Mouse (Mus musculus) kidney, embryonic 15.5 days (tissue): ENCODE measurements around the gene Msmp. TPM values are rescaled to one million over a fixed set of nuclear protein-coding genes. Genes with fewer than 3 reads are reported as not detected.

Source experiments
- ATAC-seq: fragments of 200-750 bp; cut with Nextera tagmentation; replicated peaks from 2 replicates; pipeline ENCODE4 v1.8.0; 2017; ENCODE audit warnings: moderate TSS enrichment; ENCODE audit not compliant: low FRiP score
- H3K27ac ChIP-seq: fragments of 300-500 bp; sonication (generic); 2 replicates; pipeline ENCODE4 v1.5.1; 2015; ENCODE audit warnings: mild to moderate bottlenecking, inconsistent platforms
- H3K27me3 ChIP-seq: fragments of 300-500 bp; sonication (generic); 2 replicates; pipeline ENCODE4 v1.6.1; 2015; ENCODE audit warnings: inconsistent platforms
- H3K36me3 ChIP-seq: fragments of 300-500 bp; sonication (generic); 2 replicates; pipeline ENCODE4 v1.6.1; 2015; ENCODE audit warnings: inconsistent platforms
- H3K4me1 ChIP-seq: fragments of 300-500 bp; sonication (generic); 2 replicates; pipeline ENCODE4 v1.6.1; 2015; ENCODE audit warnings: inconsistent platforms
- H3K4me2 ChIP-seq: fragments of 300-500 bp; sonication (generic); 2 replicates; pipeline ENCODE4 v1.6.1; 2015; ENCODE audit warnings: moderate library complexity, mild to moderate bottlenecking, inconsistent platforms
- H3K4me3 ChIP-seq: fragments of 300-500 bp; sonication (generic); replicated peaks from 2 replicates; pipeline ENCODE4 v1.5.1; 2015; ENCODE audit warnings: mild to moderate bottlenecking, inconsistent platforms
- H3K9ac ChIP-seq: fragments of 300-500 bp; sonication (generic); 2 replicates; pipeline ENCODE4 v1.6.1; 2015; ENCODE audit warnings: mild to moderate bottlenecking, inconsistent platforms
- H3K9me3 ChIP-seq: fragments of 300-500 bp; sonication (generic); replicated peaks from 2 replicates; pipeline ENCODE4 v1.6.1; 2016; ENCODE audit warnings: inconsistent platforms
- WGBS: fragments of 180-500 bp; shearing (Covaris S2); methylation state at CpG from one replicate; pipeline ENCODE4 v1.1.7; 2015; ENCODE audit warnings: mixed read lengths; 5-methylcytosine and 5-hydroxymethylcytosine counted together
- polyA plus RNA-seq: library from polyadenylated mRNA; unstranded; fragments of >200 nt; fragmentation: Nextera tagmentation; extraction: Ambion mirVana; gene quantifications from 2 replicates; pipeline ENCODE4 v1.2.1, GENCODE M21; 2015

Gene Msmp
- polyA plus RNA-seq, 1 experiment from 2014 or later: 1.3 TPM

DNA sequence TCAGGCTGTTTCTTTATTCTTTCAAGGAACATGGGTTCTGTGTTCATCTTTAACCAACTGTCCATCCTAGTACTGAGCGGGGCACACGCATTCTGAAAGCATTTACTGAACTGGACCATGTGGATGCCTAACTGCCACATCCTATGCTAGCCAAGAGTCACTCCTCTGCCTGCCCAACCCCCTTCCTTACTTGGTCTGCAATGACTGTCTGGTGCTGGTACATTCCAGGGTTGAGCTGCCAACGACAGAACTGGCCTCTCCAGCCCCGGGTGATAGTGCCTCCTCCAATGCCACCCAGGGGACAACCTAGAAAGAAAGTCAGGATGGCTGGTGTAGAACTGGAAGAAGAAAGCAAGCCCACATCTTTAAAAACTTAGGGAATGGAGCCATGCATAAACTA is 10.7 kb downstream of the Msmp start:
- Histone ChIP-seq H3K36me3 (peaks cover 58% of the 10 kb centered on the region), H3K27me3 (no peaks in the 10 kb centered on the region), H3K9ac (no peak overlapping the region), H3K27ac (no peak overlapping the region), H3K4me1 (peaks cover 32% of the 10 kb centered on the region), H3K4me3 (no peak overlapping the region), H3K9me3 (no peaks in the 10 kb centered on the region), H3K4me2 (no peak overlapping the region)
- no peak for ATAC-seq
- WGBS: 87% methylated on average over 4 of the region's 4 CpGs

DNA sequence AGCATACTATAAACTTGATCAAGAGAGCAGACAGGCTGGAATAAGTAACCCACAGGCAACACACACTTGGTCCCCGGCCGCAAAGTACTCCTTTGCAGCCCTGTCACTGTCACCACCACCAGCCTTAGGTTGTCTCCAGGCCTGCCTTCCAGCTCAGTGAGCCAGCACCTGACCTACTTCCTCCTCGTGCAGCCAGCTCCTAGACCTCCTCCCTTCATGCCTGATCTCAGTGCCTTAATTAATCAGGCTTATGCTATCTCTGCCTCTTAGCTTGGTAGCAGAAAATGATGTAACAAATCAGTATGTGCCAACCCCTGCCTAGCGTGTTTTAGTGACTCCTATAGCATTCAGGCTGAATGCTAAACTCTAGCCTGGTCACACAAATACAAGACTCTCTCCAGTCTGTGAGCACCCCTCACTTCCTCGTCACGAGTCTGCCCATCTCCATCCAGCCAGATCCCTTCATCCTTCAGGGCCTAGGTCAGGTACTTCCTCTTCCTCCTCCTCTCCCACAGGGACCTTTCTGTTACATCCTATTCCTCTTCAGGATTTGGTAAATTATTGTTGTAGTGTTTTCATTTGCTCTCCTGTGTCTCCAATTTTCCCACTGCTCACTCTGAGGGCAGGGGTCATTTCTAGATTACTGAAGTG is 12.8 kb downstream of the Msmp start:
- Histone ChIP-seq H3K9me3 (no peaks in the 10 kb centered on the region), H3K9ac (no peak overlapping the region), H3K36me3 (peaks cover 78% of the 10 kb centered on the region), H3K27ac (no peak overlapping the region), H3K4me2 (no peak overlapping the region), H3K27me3 (no peaks in the 10 kb centered on the region), H3K4me3 (no peak overlapping the region), H3K4me1 (peaks cover 17% of the 10 kb centered on the region)
- no peak for ATAC-seq
- 78% methylated on average over 6 of the region's 6 CpGs for WGBS

DNA sequence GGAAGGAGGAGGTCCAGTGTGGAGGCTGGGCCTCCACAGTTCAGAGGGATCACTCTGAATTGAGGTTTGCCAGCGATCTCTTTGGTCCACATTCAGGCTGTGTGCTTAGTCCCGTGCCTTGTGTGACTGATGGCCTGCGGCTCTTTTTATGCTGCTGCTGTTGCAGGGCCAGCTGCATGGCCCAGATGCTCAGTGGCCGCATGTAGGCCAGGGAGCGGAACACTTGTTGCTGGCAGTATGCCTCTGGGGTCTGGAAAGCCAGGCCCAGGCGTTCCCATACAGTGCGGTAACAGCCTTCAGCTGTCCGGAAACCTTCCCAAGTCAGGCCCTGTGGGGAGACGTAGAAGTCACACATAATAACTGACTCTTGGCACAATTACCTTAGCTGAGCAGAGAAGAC is 17.2 kb downstream of the Msmp start:
- Histone ChIP-seq H3K4me3 (no peak overlapping the region), H3K9me3 (no peaks in the 10 kb centered on the region), H3K27ac (no peak overlapping the region), H3K4me2 (no peak overlapping the region), H3K4me1 (peaks cover 13% of the 10 kb centered on the region), H3K9ac (no peak overlapping the region), H3K27me3 (no peaks in the 10 kb centered on the region), H3K36me3 (peaks cover 77% of the 10 kb centered on the region)
- ATAC-seq: no peak
- 95% methylated on average over 9 of the region's 9 CpGs for WGBS

- Histone ChIP-seq H3K27ac (no peak overlapping the region), H3K36me3 (peaks cover 48% of the 10 kb centered on the region), H3K4me3 (peak overlapping the region; percentile 90; the same call in 1 of the 2 replicates), H3K27me3 (no peaks in the 10 kb centered on the region), H3K9ac (0 out of 2 replicates have a peak overlapping the region, but pooled peaks have one; percentile 10), H3K4me1 (peaks cover 36% of the 10 kb centered on the region), H3K4me2 (no peak overlapping the region), H3K9me3 (no peaks in the 10 kb centered on the region)
- 44% methylated on average over 2 of the region's 2 CpGs for WGBS
- ATAC-seq: no peak
These were observed 20.1 kb downstream of the Msmp start for GRCm38 (mm10) chr4:43564231-43564630.

DNA sequence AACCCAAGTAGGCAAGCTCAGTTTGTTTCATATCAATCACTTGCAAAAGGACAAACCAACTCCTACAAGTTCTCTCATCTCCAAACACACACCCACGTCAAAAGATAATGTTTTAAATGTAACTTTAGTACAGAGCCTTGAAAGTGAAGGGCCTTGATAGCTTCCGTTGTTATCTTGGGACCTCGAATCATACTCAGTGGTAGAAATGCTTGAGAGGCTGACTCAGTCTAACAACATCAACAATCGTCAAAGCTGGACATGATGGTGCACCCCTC is 20.8 kb downstream of the Msmp start:
- ATAC-seq: no peak
- no peaks in the 10 kb centered on the region for H3K27me3 ChIP-seq
- peak overlapping the region; percentile 90 for H3K4me3 ChIP-seq
- H3K9me3 ChIP-seq: no peaks in the 10 kb centered on the region
- H3K4me1 ChIP-seq: peaks cover 42% of the 10 kb centered on the region
- peak overlapping the region; percentile 96 for H3K9ac ChIP-seq
- no peak overlapping the region for H3K27ac ChIP-seq
- H3K36me3 ChIP-seq: peaks cover 41% of the 10 kb centered on the region
- peak overlapping the region; percentile 85 for H3K4me2 ChIP-seq
- WGBS: 66% methylated on average over 4 of the region's 4 CpGs

DNA sequence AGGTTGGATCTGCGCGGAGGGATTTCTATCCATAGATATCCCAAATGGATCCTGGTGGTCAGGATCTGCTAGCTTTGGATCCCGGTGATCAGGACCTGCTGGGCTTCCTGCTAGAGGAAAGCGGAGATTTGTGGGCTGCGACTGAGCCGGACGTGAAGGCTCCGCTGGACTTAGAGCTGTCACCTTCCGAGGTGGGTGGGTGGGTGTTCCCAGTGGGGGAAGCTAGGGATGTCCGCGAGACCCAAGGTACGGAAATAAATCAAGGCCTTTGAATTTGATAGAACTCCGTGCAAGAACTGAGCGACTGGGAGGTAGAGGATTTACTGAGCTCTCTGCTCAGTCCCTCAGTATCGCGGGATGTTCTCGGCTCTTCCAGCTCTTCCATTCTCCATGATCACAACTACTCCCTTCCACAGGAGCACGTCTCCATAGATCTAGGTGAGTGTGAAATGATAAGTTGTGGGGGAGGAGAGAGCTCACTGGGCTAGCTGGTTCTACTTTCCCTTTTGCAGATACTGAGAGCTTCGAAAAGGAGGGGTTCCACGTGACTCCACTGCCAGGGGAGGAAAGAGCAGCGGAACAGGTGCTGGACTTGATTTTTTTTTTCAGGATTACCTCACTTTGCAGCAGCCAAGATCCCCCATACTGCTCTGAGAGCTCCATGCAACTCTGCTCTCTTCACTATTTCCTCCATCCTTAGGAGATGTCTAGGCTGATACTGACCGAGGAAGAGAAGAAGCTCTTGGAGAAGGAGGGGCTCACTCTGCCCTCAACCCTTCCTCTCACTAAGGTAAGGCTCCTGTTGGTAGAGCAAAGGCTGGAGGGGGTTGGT is 21.3 kb downstream of the Msmp start:
- peaks cover 35% of the 10 kb centered on the region for H3K36me3 ChIP-seq
- peak overlapping the region; percentile 100 for H3K27ac ChIP-seq
- peak overlapping the region; percentile 96 for H3K9ac ChIP-seq
- peaks cover 48% of the 10 kb centered on the region for H3K4me1 ChIP-seq
- H3K27me3 ChIP-seq: no peaks in the 10 kb centered on the region
- no peaks in the 10 kb centered on the region for H3K9me3 ChIP-seq
- H3K4me2 ChIP-seq: peak overlapping the region; percentile 85
- 0 out of 2 replicates have a peak, but pooled peaks have one; percentile 1 for ATAC-seq
- WGBS: 2% methylated on average over 22 of the region's 22 CpGs
- peak overlapping the region; percentile 90 for H3K4me3 ChIP-seq

DNA sequence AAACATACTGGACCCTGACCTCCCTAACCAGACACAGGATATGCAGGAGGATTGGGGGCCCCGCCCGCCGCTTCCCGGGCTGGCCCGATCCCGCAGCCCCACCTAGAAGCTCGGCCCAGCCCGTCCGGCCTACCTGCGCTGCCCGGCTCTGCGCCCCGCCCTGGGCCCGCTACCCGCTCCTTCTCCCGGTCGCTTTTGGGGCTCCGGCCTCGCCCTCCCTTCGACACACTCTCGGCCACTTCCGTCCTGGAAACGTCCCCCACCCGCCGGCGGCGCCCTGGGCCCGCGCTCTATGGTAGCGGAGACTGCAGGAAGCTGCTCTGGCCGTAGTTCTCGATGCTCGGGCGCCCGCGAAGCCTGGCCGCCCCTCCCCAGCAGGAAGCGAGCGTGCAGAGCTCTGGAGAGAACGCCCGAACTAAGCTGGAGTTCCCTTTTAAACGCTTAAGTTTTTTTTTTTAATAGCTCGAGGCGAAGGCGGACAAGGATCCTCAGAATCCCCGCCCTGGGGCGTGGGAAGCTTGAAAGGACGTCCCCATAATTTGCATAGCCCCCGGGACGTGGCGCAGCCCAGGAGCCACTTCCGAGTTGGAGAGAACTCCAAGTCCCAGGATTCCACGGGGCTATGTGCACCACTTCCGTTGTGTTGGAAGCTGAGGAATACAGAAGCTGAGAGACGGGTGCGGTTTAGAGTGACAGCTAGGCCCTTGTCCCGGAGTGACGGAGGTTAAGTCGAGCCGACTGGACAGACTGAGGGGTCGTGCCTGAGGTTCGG is 22.1 kb downstream of the Msmp start, which contains the start of the genes Creb3 and Tln1:
Gene Creb3, plus strand, starts transcription at position 336 of the 772 bp plus-strand sequence.
Gene Tln1, minus strand, starts transcription at position 695 of the 772 bp plus-strand sequence.
- peak within 1 kb of the TSS; percentile 96 for H3K9ac ChIP-seq
- H3K36me3 ChIP-seq: peaks cover 30% of the 10 kb centered on the region
- peaks cover 56% of the 10 kb centered on the region for H3K4me1 ChIP-seq
- H3K27me3 ChIP-seq: no peaks in the 10 kb centered on the region
- WGBS: under 1% methylated on average over 62 of the region's 62 CpGs
- H3K4me2 ChIP-seq: peak within 1 kb of the TSS; percentile 85
- H3K4me3 ChIP-seq: peak within 1 kb of the TSS; percentile 90
- ATAC-seq: peak; percentile 93
- H3K27ac ChIP-seq: peak within 1 kb of the TSS; percentile 100
- no peaks in the 10 kb centered on the region for H3K9me3 ChIP-seq

- H3K9ac ChIP-seq: peak overlapping the region; percentile 96
- peaks cover 58% of the 10 kb centered on the region for H3K4me1 ChIP-seq
- H3K4me2 ChIP-seq: peak overlapping the region; percentile 85
- 2% methylated on average over 16 of the region's 16 CpGs for WGBS
- no peaks in the 10 kb centered on the region for H3K9me3 ChIP-seq
- H3K27ac ChIP-seq: peak overlapping the region; percentile 100
- ATAC-seq: peak; percentile 9
- H3K4me3 ChIP-seq: peak overlapping the region; percentile 90
- peaks cover 30% of the 10 kb centered on the region for H3K36me3 ChIP-seq
- H3K27me3 ChIP-seq: no peaks in the 10 kb centered on the region
These were observed 22.8 kb downstream of the Msmp start for GRCm38 (mm10) chr4:43561436-43561996.

- WGBS: 12% methylated on average over 2 of the region's 2 CpGs
These were observed 23.3 kb downstream of the Msmp start for GRCm38 (mm10) chr4:43560976-43561375.

DNA sequence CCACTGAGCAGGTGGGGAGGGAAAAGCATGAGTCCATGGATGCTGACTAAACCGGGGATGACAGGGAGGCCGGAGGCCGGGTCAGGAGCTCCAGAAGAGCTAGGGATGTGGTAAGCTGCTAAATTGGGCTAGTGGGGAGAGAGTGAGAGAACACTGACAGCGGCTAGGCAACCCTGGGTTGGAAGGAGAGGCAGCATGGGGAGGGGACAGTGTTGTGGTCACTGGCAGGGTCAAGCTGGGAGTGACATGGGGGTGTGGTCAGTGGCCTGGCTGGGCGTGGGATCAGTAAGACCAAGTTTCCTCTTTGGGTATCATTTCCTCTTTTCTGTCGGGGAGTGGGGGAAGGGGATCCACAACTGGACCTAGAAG is 24.1 kb downstream of the Msmp start:
- peaks cover 30% of the 10 kb centered on the region for H3K36me3 ChIP-seq
- peak overlapping the region; percentile 85 for H3K4me2 ChIP-seq
- no peaks in the 10 kb centered on the region for H3K9me3 ChIP-seq
- H3K27me3 ChIP-seq: no peaks in the 10 kb centered on the region
- peaks cover 58% of the 10 kb centered on the region for H3K4me1 ChIP-seq
- no peak for ATAC-seq
- H3K27ac ChIP-seq: peak overlapping the region; percentile 100; the same call in 1 of the 2 replicates
- WGBS: 18% methylated on average over 6 of the region's 6 CpGs
- peak overlapping the region; percentile 96; the same call in 1 of the 2 replicates for H3K9ac ChIP-seq
- peak overlapping the region; percentile 90 for H3K4me3 ChIP-seq

More at GRCm38 (mm10) chr4:43560976-43561375, 23.3 kb downstream of the Msmp start:
- H3K27me3 ChIP-seq: no peaks in the 10 kb centered on the region
- peak overlapping the region; percentile 85 for H3K4me2 ChIP-seq
- peak overlapping the region; percentile 90 for H3K4me3 ChIP-seq
- H3K9me3 ChIP-seq: no peaks in the 10 kb centered on the region
- peaks cover 30% of the 10 kb centered on the region for H3K36me3 ChIP-seq
- H3K4me1 ChIP-seq: peaks cover 58% of the 10 kb centered on the region
- H3K9ac ChIP-seq: peak overlapping the region; percentile 96
- H3K27ac ChIP-seq: peak overlapping the region; percentile 100
- no peak for ATAC-seq

- H3K27ac ChIP-seq: peak overlapping the region; percentile 100
- H3K4me3 ChIP-seq: peak overlapping the region; percentile 90
- peaks cover 58% of the 10 kb centered on the region for H3K4me1 ChIP-seq
- H3K9me3 ChIP-seq: no peaks in the 10 kb centered on the region
- no peak for ATAC-seq
- H3K4me2 ChIP-seq: peak overlapping the region; percentile 85
- H3K9ac ChIP-seq: peak overlapping the region; percentile 96; the same call in 1 of the 2 replicates
- 67% methylated on average over 13 of the region's 13 CpGs for WGBS
- H3K27me3 ChIP-seq: no peaks in the 10 kb centered on the region
- peaks cover 30% of the 10 kb centered on the region for H3K36me3 ChIP-seq
These were observed 24.6 kb downstream of the Msmp start for GRCm38 (mm10) chr4:43559519-43560242.
